Mouse (Mus musculus) kidney, postnatal 0 days (tissue): ENCODE measurements around the gene Ifrd1. TPM values are rescaled to one million over a fixed set of nuclear protein-coding genes. Genes with fewer than 3 reads are reported as not detected.

Source experiments
- ATAC-seq: fragments of 200-750 bp; cut with Nextera tagmentation; replicated peaks from 2 replicates; pipeline ENCODE4 v1.8.0; 2017; ENCODE audit warnings: low read depth, moderate number of reproducible peaks, moderate TSS enrichment, moderate library complexity; ENCODE audit not compliant: low FRiP score
- DNase-seq: peaks from one replicate; pipeline ENCODE4 v3.0.0-alpha.2; 2016; ENCODE audit warnings: low spot score
- H3K27ac ChIP-seq: fragments of 300-500 bp; sonication (generic); 2 replicates; pipeline ENCODE4 v1.5.1; 2014; ENCODE audit warnings: mild to moderate bottlenecking
- H3K27me3 ChIP-seq: fragments of 300-500 bp; sonication (generic); 2 replicates; pipeline ENCODE4 v1.6.1; 2014; ENCODE audit warnings: low read length, mixed read lengths; ENCODE audit not compliant: insufficient read depth
- H3K36me3 ChIP-seq: fragments of 300-500 bp; sonication (generic); 2 replicates; pipeline ENCODE4 v1.6.1; 2014; ENCODE audit warnings: low read length, mixed read lengths; ENCODE audit not compliant: insufficient read depth
- H3K4me1 ChIP-seq: fragments of 300-500 bp; sonication (generic); replicated peaks from 2 replicates; pipeline ENCODE4 v1.6.1; 2014; ENCODE audit warnings: antibody characterized with exemption, low read length, mixed read lengths; ENCODE audit not compliant: insufficient read depth
- H3K4me2 ChIP-seq: fragments of 300-500 bp; sonication (generic); 2 replicates; pipeline ENCODE4 v1.6.1; 2014; ENCODE audit warnings: mild to moderate bottlenecking, low read length, moderate library complexity, mixed read lengths
- H3K4me3 ChIP-seq: fragments of 300-500 bp; sonication (generic); replicated peaks from 2 replicates; pipeline ENCODE4 v1.5.1; 2014; ENCODE audit warnings: low read depth, low read length
- H3K9ac ChIP-seq: fragments of 300-500 bp; sonication (generic); 2 replicates; pipeline ENCODE4 v1.6.1; 2014; ENCODE audit warnings: low read depth, low read length
- H3K9me3 ChIP-seq: fragments of 300-500 bp; sonication (generic); replicated peaks from 2 replicates; pipeline ENCODE4 v1.6.1; 2016; ENCODE audit warnings: low read length, inconsistent platforms, mixed read lengths
- CTCF ChIP-seq: IDR thresholded peaks from 2 replicates; pipeline ENCODE4 v1.5.1; 2016; ENCODE audit warnings: antibody characterized with exemption, low read depth, mild to moderate bottlenecking, moderate library complexity
- WGBS: fragments of 180-500 bp; shearing (Covaris S2); extraction: QIAGEN DNeasy Blood & Tissue Kit; methylation state at CpG from one replicate; pipeline ENCODE4 v1.1.7; 2014; 5-methylcytosine and 5-hydroxymethylcytosine counted together
- polyA plus RNA-seq: library from polyadenylated mRNA; unstranded; fragments of >200 nt; fragmentation: Nextera tagmentation; extraction: Ambion mirVana; gene quantifications from 2 replicates; pipeline ENCODE4 v1.2.1, GENCODE M21; 2015

Gene Ifrd1
- polyA plus RNA-seq, 1 experiment from 2014 or later = 119 TPM

DNA sequence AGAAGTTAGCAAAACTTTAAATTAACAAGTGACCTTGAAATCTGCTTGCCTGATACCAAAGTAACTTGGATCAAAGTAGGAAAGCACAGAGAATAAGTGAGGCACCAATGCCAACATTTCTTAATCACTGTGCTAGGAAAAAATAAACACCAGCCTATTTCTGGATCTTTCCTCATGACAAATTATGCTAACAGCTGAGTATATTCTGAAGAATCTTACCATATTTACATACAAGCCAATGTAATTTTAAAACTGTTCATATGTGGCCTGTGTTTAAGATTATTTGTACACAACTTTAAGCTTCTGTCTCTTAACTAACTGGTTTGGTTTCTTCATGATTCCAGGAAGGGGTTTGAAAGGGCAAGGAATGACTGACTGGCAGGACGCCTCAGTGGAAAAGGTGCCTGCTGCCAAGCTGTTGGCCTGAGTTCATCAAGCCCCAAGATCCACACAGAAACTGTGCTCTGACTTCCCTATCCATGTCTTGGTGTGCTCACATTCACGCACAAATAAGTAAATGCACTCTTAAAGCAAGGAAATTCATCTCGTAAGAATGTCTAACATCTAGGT, 28.2 kb downstream of the Ifrd1 start:
- no peak for TF ChIP-seq CTCF
- ATAC-seq (no peak), DNase-seq (no peak)
- Histone ChIP-seq H3K27ac (no peak overlapping the region), H3K27me3 (no peaks in the 10 kb centered on the region), H3K36me3 (0 out of 2 replicates have a peak, but pooled peaks cover 10% of the 10 kb centered on the region), H3K9me3 (no peaks in the 10 kb centered on the region), H3K4me1 (no peaks in the 10 kb centered on the region; the same call in 1 of the 2 replicates), H3K4me2 (peak overlapping the region; percentile 71), H3K9ac (0 out of 2 replicates have a peak overlapping the region, but pooled peaks have one; percentile 10), H3K4me3 (peak overlapping the region; percentile 17)
- WGBS = 24% methylated on average over 3 of the region's 3 CpGs

DNA sequence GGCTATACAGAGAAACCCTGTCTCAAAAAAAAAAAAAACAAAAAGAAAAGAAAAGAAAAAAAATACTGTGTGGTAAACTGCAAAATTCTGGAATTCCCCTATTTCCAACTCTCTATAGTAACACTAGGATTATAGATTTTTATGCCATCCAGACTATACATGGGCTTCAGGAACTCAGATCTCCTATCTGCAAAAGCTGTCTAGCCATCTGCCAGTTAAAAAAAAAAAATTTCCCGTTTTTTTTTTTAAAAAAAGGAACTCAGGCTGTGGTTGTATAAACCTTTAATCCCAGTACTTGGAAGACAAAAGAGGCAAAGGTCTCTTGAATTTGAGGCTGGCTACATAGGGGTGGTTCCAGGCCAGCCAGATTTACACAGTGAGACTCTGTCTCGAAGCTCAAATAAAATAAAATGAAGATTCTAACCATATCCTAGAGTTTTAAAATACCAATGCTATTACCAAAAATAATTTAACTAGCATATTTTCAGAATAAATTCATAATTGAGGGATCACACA, 29.8 kb downstream of the Ifrd1 start:
- no peaks in the 10 kb centered on the region; the same call in 1 of the 2 replicates for H3K4me1 ChIP-seq
- no peak overlapping the region for H3K27ac ChIP-seq
- H3K9me3 ChIP-seq = no peaks in the 10 kb centered on the region
- no peak for TF ChIP-seq CTCF
- no peak overlapping the region for H3K4me3 ChIP-seq
- DNase-seq (no peak), ATAC-seq (no peak)
- H3K36me3 ChIP-seq = peaks cover 21% of the 10 kb centered on the region
- H3K4me2 ChIP-seq = no peak overlapping the region
- no peak overlapping the region for H3K9ac ChIP-seq
- WGBS = 76% methylated on average over 2 of the region's 2 CpGs
- no peaks in the 10 kb centered on the region for H3K27me3 ChIP-seq

DNA sequence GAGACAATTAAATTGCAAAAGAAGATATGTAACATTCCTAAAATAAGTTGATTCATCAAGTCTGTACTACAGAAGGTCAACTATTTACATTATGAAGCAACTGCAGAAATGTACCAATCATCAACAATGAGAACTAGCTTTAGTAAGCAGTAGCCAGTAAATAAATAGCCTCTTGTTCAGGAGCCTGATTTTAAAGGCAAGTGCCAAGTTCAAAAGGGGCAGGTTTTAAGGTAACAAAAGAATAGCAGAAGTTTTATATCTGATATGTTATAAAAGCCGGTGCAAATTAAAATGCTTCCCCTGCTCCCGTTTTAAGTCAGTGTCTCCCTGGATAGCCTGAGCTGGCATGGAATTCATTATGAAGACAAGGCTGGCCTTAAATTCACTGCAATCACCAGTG, 30.5 kb downstream of the Ifrd1 start:
- Histone ChIP-seq H3K27me3 (no peaks in the 10 kb centered on the region), H3K27ac (no peak overlapping the region), H3K4me2 (no peak overlapping the region), H3K4me1 (no peaks in the 10 kb centered on the region; the same call in 1 of the 2 replicates), H3K36me3 (peaks cover 28% of the 10 kb centered on the region), H3K9ac (no peak overlapping the region), H3K4me3 (no peak overlapping the region), H3K9me3 (no peaks in the 10 kb centered on the region)
- WGBS = 80% methylated on average over 2 of the region's 2 CpGs
- ATAC-seq (no peak), DNase-seq (no peak)
- TF ChIP-seq CTCF = no peak

DNA sequence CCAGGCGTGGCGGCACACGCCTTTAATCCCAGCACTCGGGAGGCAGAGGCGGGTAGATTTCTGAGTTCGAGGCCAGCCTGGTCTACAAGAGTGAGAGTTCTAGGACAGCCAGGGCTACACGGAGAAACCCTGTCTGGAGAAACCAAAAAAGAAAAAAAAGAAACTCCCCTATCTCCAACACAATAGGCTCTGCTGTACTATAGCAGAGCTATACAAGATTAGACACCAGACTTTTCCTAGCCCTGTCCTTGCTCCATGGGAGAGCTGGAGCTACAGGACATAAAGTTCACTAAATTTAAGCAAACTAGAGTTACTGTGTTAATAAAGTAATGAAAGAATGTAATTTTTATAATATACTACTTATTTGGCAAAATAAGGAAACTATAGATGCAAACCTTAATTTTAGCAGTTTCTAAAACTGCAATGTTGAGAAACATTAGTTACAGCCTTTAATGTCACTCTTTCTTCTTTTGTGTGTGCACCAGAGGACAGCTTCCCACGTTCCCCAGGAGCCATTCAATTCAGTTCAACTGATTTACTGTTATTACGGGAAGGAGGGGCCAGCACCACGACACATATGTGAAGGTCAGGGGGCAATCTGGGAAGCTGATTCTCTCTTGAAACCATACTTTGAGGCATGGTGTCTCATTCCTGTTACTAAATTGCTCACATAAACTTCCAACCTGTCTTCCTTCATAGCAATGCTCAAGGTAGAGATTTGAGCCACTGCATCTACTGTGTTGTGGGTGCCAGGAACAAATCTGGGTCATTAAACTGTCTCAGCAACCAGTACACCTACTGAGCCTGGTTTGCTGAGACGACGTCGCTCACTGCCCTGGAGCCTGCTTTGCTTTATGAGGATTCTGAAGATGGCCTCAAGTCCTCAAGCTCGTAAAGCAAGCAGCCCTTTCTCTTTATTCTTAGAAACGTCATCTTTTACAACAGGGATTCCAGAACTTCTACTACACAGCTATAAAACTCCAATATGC, 33.1 kb downstream of the Ifrd1 start:
- H3K27me3 ChIP-seq = no peaks in the 10 kb centered on the region
- TF ChIP-seq CTCF = no peak
- H3K4me1 ChIP-seq = no peaks in the 10 kb centered on the region; the same call in 1 of the 2 replicates
- H3K27ac ChIP-seq = no peak overlapping the region
- H3K4me3 ChIP-seq = no peak overlapping the region
- no peak overlapping the region for H3K9ac ChIP-seq
- no peak overlapping the region for H3K4me2 ChIP-seq
- H3K36me3 ChIP-seq = peaks cover 43% of the 10 kb centered on the region
- DNase-seq = no peak
- ATAC-seq = no peak
- 80% methylated on average over 15 of the region's 15 CpGs for WGBS
- no peaks in the 10 kb centered on the region for H3K9me3 ChIP-seq

DNA sequence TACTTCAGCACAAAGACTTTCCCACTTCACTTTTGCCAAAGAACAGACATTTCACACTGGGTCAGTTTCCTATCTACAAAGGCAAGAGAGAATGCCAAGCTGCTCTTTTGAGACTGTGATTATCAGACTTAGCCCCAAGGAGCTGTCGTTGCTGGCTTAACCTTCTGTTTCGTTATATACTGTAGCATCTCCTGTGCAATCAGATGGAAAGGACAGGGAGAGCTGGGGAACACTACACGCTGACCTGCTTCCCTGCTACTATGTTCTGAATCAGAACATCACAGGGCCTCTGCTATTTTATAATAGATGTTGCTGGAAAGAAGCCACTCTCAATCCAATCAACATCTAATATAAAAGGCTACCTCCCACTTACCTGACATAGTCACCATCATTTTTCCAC, 39.3 kb downstream of the Ifrd1 start:
- ATAC-seq = no peak
- Histone ChIP-seq H3K27ac (no peak overlapping the region), H3K4me1 (no peaks in the 10 kb centered on the region), H3K9ac (no peak overlapping the region), H3K27me3 (no peaks in the 10 kb centered on the region), H3K36me3 (peaks cover 66% of the 10 kb centered on the region), H3K9me3 (no peaks in the 10 kb centered on the region), H3K4me2 (no peak overlapping the region), H3K4me3 (no peak overlapping the region)
- no peak for DNase-seq
- 95% methylated on average over 3 of the region's 3 CpGs for WGBS
- TF ChIP-seq CTCF = no peak

DNA sequence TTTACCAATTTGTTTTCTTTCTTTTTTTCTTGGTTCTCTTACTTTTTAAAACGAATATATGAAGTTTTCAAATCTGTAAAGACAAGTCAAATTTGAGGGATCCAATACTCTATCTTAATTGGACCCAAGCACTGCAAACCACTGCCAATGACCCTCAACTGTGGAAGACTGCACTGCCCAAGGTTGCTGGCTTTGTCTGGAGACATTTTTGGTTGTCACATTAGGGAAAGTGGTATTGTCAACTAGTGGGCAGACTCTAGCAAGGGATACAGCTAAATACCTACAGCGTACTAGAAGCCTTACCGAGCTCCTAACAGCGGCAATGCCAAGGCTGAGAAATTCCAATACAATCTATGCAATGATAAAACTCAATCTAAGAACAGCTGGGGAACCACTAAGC, 40.4 kb downstream of the Ifrd1 start:
- no peak overlapping the region for H3K4me3 ChIP-seq
- H3K36me3 ChIP-seq = peaks cover 62% of the 10 kb centered on the region
- no peak for TF ChIP-seq CTCF
- H3K27me3 ChIP-seq = no peaks in the 10 kb centered on the region
- H3K9ac ChIP-seq = no peak overlapping the region
- no peak overlapping the region for H3K4me2 ChIP-seq
- H3K9me3 ChIP-seq = no peaks in the 10 kb centered on the region
- 97% methylated on average over 4 of the region's 4 CpGs for WGBS
- ATAC-seq (no peak), DNase-seq (no peak)
- no peaks in the 10 kb centered on the region for H3K4me1 ChIP-seq
- no peak overlapping the region for H3K27ac ChIP-seq
